Mouse (Mus musculus) large intestine, adult 2 months (tissue): Measurements from ENCODE around the gene Slc35g3. TPM values are rescaled to one million over a fixed set of nuclear protein-coding genes. Genes with fewer than 3 reads are reported as not detected.

ENCODE experiments used
- DNase-seq: peaks from one replicate; pipeline ENCODE4 v3.0.0-alpha.2; 2012; ENCODE audit warnings: low read depth, low spot score
- WGBS: fragments of 180-500 bp; shearing (Covaris S2); methylation state at CpG from one replicate; pipeline ENCODE4 v1.1.7; 2018; 5-methylcytosine and 5-hydroxymethylcytosine counted together
- polyA plus RNA-seq: library from polyadenylated mRNA; depleted of rRNA; stranded (reverse); fragments of >200 nt; gene quantifications from 2 replicates; pipeline ENCODE4 v1.2.3, GENCODE M21; 2012; rRNA removed

Slc35g3 gene
- polyA plus RNA-seq, result 0.07 TPM in 1 of 2 replicates, not detected in the other

GRCm38 (mm10) chr11:69761868-69762267, at the start of gene Slc35g3:
Slc35g3 (minus strand) TSS chr11:69761968.
- no peak for DNase-seq
- WGBS, result 65% methylated on average over 1 of the region's 1 CpGs

- no peak for DNase-seq
These were observed 48.5 kb upstream of the Slc35g3 start for GRCm38 (mm10) chr11:69810280-69810679.

- no peak for DNase-seq
- 74% methylated on average over 2 of the region's 2 CpGs for WGBS
These were observed 45.9 kb upstream of the Slc35g3 start for GRCm38 (mm10) chr11:69807641-69808040.

- DNase-seq, result no peak
- WGBS, result 92% methylated on average over 4 of the region's 4 CpGs
These were observed 44.6 kb upstream of the Slc35g3 start for GRCm38 (mm10) chr11:69806378-69806777.

GRCm38 (mm10) chr11:69804972-69805909, 43.5 kb upstream of the Slc35g3 start, which contains the start of gene Tmem102:
Tmem102 (minus strand) TSS chr11:69805624.
- WGBS, result 20% methylated on average over 29 of the region's 29 CpGs
- DNase-seq, result no peak

GRCm38 (mm10) chr11:69804652-69804940, 42.8 kb upstream of the Slc35g3 start:
- WGBS, result 16% methylated on average over 12 of the region's 12 CpGs
- DNase-seq, result no peak

- no peak for DNase-seq
- 1% methylated on average over 60 of the region's 60 CpGs for WGBS
These were observed 42.3 kb upstream of the Slc35g3 start for GRCm38 (mm10) chr11:69803786-69804651.

DNA sequence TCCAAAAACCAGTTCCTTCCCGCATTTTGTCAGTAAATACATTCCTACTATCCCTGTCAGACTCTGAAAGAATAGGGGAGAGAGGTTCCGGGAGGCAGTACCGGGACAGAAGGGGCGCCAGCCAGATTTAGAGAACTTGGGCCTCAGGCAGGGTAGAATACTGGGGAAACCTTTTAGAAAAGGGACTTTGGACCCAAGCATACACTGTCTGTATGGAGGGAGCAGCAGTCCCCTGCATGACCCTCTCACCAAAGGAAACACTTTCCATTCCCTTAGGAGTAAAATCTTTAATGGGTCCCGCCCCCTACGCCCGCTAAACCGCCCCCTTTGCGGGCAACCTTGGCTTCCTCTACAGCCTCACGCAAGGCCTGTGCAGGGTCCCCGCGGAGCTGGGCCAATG, 41.6 kb upstream of the Slc35g3 start:
- 3% methylated on average over 12 of the region's 12 CpGs for WGBS
- DNase-seq, result no peak

GRCm38 (mm10) chr11:69802648-69803105, 40.9 kb upstream of the Slc35g3 start:
- 1% methylated on average over 33 of the region's 33 CpGs for WGBS
- no peak for DNase-seq

GRCm38 (mm10) chr11:69801379-69801977, 39.7 kb upstream of the Slc35g3 start, which contains the start of gene Fgf11:
Fgf11 (minus strand) TSS chr11:69801857.
- no peak for DNase-seq
- WGBS, result 3% methylated on average over 33 of the region's 33 CpGs

- 6% methylated on average over 36 of the region's 36 CpGs for WGBS
- no peak for DNase-seq
These were observed 38.8 kb upstream of the Slc35g3 start for GRCm38 (mm10) chr11:69800392-69801197.

- no peak for DNase-seq
- WGBS, result 44% methylated on average over 11 of the region's 11 CpGs
These were observed 38.3 kb upstream of the Slc35g3 start for GRCm38 (mm10) chr11:69800138-69800391.

- 66% methylated on average over 12 of the region's 12 CpGs for WGBS
- no peak for DNase-seq
These were observed 37.8 kb upstream of the Slc35g3 start for GRCm38 (mm10) chr11:69799394-69800137.

GRCm38 (mm10) chr11:69797924-69798323, 36.2 kb upstream of the Slc35g3 start:
- DNase-seq, result no peak
- 82% methylated on average over 7 of the region's 7 CpGs for WGBS

DNA sequence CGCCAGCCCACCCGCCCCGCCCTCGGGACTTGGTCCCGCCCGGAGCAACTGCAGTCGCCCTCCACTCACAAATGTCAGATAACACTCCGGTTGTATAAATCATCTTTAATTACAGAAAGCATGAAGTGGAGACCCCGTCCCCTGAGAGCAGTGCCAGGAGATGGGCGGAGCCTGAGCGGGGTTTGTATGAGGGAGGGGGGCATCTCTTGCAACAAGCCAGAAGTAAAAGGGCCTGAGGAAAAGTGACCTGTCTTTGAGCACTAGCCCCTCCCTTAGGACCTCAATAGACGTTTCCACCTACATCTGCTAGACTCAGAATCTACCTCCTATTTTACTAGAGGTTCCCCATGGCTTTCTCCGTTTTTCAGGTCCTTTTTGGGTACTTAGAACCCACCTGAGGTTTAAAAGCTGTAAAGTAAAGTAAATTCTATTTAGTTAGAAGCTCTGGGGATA, 34.2 kb upstream of the Slc35g3 start:
- DNase-seq, result no peak
- WGBS, result 5% methylated on average over 13 of the region's 13 CpGs

GRCm38 (mm10) chr11:69795168-69795982, 33.6 kb upstream of the Slc35g3 start, which contains the start of gene Chrnb1:
Chrnb1 (minus strand) TSS chr11:69795943.
- WGBS, result under 1% methylated on average over 52 of the region's 52 CpGs
- DNase-seq, result peak; percentile 99

DNA sequence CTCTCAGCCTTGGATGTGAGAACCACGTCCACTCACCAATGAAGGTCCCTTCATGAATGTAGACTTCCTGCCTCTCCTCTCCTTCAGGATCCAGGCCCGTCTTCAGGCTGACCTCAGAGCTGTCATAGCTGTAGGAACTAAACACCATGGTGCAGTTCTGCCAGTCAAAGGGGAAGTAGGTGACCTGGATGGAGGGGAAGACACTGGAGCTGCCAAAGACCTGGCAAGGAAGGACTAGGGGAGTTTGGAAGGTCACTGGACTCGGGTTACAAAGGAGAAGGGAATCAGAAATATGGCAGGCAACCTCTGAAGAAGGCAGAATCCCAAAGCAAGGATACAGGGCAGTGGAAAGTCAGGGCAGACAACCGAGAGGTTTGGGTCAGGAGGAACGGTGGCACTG, 31.7 kb upstream of the Slc35g3 start:
- no peak for DNase-seq
- WGBS, result 79% methylated on average over 5 of the region's 5 CpGs

DNA sequence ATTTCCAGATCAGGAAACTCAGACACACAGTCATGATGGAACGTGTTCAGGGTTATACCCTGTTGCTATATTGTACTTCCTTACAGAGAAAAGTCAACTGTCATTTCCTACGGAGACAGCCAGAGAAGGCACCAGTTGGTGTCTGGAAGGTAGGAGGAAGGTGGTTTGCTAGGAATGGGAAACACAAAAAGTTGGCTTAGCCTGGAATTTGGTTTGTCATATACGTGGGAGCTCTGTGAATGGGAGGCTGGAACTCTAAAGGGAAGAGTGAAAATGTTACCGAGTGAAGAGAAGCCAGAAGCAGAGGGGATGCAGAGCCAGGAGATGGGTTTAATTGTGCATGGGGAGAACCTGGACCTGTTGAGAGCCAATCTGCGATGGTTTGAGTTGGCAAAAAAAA, 29.7 kb upstream of the Slc35g3 start:
- no peak for DNase-seq
- WGBS, result 76% methylated on average over 5 of the region's 5 CpGs
